Mouse (Mus musculus) hindbrain, embryonic 14.5 days (tissue): ENCODE measurements around the gene Ero1l. TPM values are rescaled to one million over a fixed set of nuclear protein-coding genes. Genes with fewer than 3 reads are reported as not detected.

ENCODE experiments used
- ATAC-seq: fragments of 200-750 bp; cut with Nextera tagmentation; 2 replicates; pipeline ENCODE4 v1.8.0; 2017; ENCODE audit warnings: moderate number of reproducible peaks, mild to moderate bottlenecking, moderate TSS enrichment, moderate library complexity; ENCODE audit not compliant: low FRiP score
- DNase-seq: peaks from one replicate; pipeline ENCODE4 v3.0.0-alpha.2; 2015; ENCODE audit warnings: low spot score
- H3K27ac ChIP-seq: fragments of 300-500 bp; sonication (generic); 2 replicates; pipeline ENCODE4 v1.5.1; 2014; ENCODE audit warnings: mild to moderate bottlenecking, moderate library complexity
- H3K27me3 ChIP-seq: fragments of 300-500 bp; sonication (generic); 2 replicates; pipeline ENCODE4 v1.6.1; 2014; ENCODE audit warnings: mild to moderate bottlenecking, low read length, mixed read lengths; ENCODE audit not compliant: control insufficient read depth, insufficient read depth
- H3K36me3 ChIP-seq: fragments of 300-500 bp; sonication (generic); replicated peaks from 2 replicates; pipeline ENCODE4 v1.6.1; 2014; ENCODE audit not compliant: control insufficient read depth, insufficient read depth
- H3K4me1 ChIP-seq: fragments of 300-500 bp; sonication (generic); replicated peaks from 2 replicates; pipeline ENCODE4 v1.6.1; 2014; ENCODE audit warnings: antibody characterized with exemption, low read length, mixed read lengths; ENCODE audit not compliant: control insufficient read depth, insufficient read depth
- H3K4me2 ChIP-seq: fragments of 300-500 bp; sonication (generic); replicated peaks from 2 replicates; pipeline ENCODE4 v1.6.1; 2014; ENCODE audit warnings: mild to moderate bottlenecking, moderate library complexity
- H3K4me3 ChIP-seq: fragments of 300-500 bp; sonication (generic); replicated peaks from 2 replicates; pipeline ENCODE4 v1.5.1; 2014; ENCODE audit warnings: mild to moderate bottlenecking, low read length
- H3K9ac ChIP-seq: fragments of 300-500 bp; sonication (generic); 2 replicates; pipeline ENCODE4 v1.6.1; 2014
- H3K9me3 ChIP-seq: fragments of 300-500 bp; sonication (generic); 2 replicates; pipeline ENCODE4 v1.6.1; 2016; ENCODE audit warnings: low read length; ENCODE audit not compliant: control insufficient read depth
- WGBS: fragments of 180-500 bp; shearing (Covaris S2); extraction: QIAGEN DNeasy Blood & Tissue Kit; methylation state at CpG from one replicate; pipeline ENCODE4 v1.1.7; 2014; 5-methylcytosine and 5-hydroxymethylcytosine counted together
- polyA plus RNA-seq: library from polyadenylated mRNA; unstranded; fragments of >200 nt; fragmentation: Nextera tagmentation; extraction: Ambion mirVana; gene quantifications from 2 replicates; pipeline ENCODE4 v1.2.1, GENCODE M21; 2014

Gene Ero1l
- polyA plus RNA-seq, 1 experiment from 2014 or later, result 23.2 TPM

- H3K4me1 ChIP-seq, result no peaks in the 10 kb centered on the region
- H3K27me3 ChIP-seq, result no peaks in the 10 kb centered on the region
- no peak overlapping the region for H3K9ac ChIP-seq
- H3K36me3 ChIP-seq, result peaks cover 5% of the 10 kb centered on the region; the same call in 1 of the 2 replicates
- H3K4me2 ChIP-seq, result no peak overlapping the region
- ATAC-seq (no peak), DNase-seq (no peak)
- no peak overlapping the region for H3K4me3 ChIP-seq
- H3K27ac ChIP-seq, result no peak overlapping the region
- H3K9me3 ChIP-seq, result no peaks in the 10 kb centered on the region
- WGBS, result 90% methylated on average over 13 of the region's 13 CpGs
Measured at GRCm38 (mm10) chr14:45309646-45310045, 8.9 kb downstream of the Ero1l start.

GRCm38 (mm10) chr14:45307630-45308328, 10.8 kb downstream of the Ero1l start:
- DNase-seq (no peak), ATAC-seq (no peak)
- Histone ChIP-seq H3K4me2 (no peak overlapping the region), H3K36me3 (peaks cover 16% of the 10 kb centered on the region), H3K4me3 (no peak overlapping the region), H3K9ac (no peak overlapping the region), H3K4me1 (no peaks in the 10 kb centered on the region), H3K27ac (no peak overlapping the region), H3K27me3 (no peaks in the 10 kb centered on the region), H3K9me3 (no peaks in the 10 kb centered on the region)
- 92% methylated on average over 8 of the region's 8 CpGs for WGBS

GRCm38 (mm10) chr14:45305852-45306251, 12.7 kb downstream of the Ero1l start:
- Histone ChIP-seq H3K9ac (no peak overlapping the region), H3K4me2 (no peak overlapping the region), H3K4me3 (no peak overlapping the region), H3K27ac (no peak overlapping the region), H3K36me3 (peaks cover 35% of the 10 kb centered on the region), H3K27me3 (no peaks in the 10 kb centered on the region), H3K9me3 (no peaks in the 10 kb centered on the region), H3K4me1 (no peaks in the 10 kb centered on the region)
- DNase-seq, result no peak
- 97% methylated on average over 5 of the region's 5 CpGs for WGBS
- ATAC-seq, result no peak

- no peak for ATAC-seq
- no peak for DNase-seq
- 54% methylated on average over 4 of the region's 4 CpGs for WGBS
Measured at GRCm38 (mm10) chr14:45304389-45304788, 14.2 kb downstream of the Ero1l start.

GRCm38 (mm10) chr14:45303939-45304338, 14.6 kb downstream of the Ero1l start:
- Histone ChIP-seq H3K9me3 (no peaks in the 10 kb centered on the region), H3K27ac (no peak overlapping the region; the same call in 1 of the 2 replicates), H3K4me2 (no peak overlapping the region), H3K9ac (no peak overlapping the region), H3K27me3 (no peaks in the 10 kb centered on the region), H3K4me1 (no peaks in the 10 kb centered on the region), H3K4me3 (no peak overlapping the region), H3K36me3 (peaks cover 54% of the 10 kb centered on the region)
- DNase-seq (no peak), ATAC-seq (peak; percentile 81; the same call in 1 of the 2 replicates)
- 33% methylated on average over 4 of the region's 4 CpGs for WGBS

More at GRCm38 (mm10) chr14:45304389-45304788, 14.2 kb downstream of the Ero1l start:
- Histone ChIP-seq H3K27me3 (no peaks in the 10 kb centered on the region), H3K9me3 (no peaks in the 10 kb centered on the region), H3K36me3 (peaks cover 49% of the 10 kb centered on the region), H3K9ac (no peak overlapping the region), H3K4me2 (no peak overlapping the region), H3K4me1 (no peaks in the 10 kb centered on the region), H3K27ac (no peak overlapping the region), H3K4me3 (no peak overlapping the region)

- ATAC-seq, result no peak
- Histone ChIP-seq H3K36me3 (peaks cover 43% of the 10 kb centered on the region), H3K27ac (no peak overlapping the region), H3K27me3 (no peaks in the 10 kb centered on the region), H3K4me1 (no peaks in the 10 kb centered on the region), H3K9ac (no peak overlapping the region), H3K4me2 (no peak overlapping the region), H3K4me3 (no peak overlapping the region), H3K9me3 (no peaks in the 10 kb centered on the region)
- no peak for DNase-seq
- 79% methylated on average over 4 of the region's 4 CpGs for WGBS
Measured at GRCm38 (mm10) chr14:45291608-45292007, 27.0 kb downstream of the Ero1l start.

- H3K4me3 ChIP-seq, result no peak overlapping the region
Measured at GRCm38 (mm10) chr14:45282066-45282465, 36.5 kb downstream of the Ero1l start.

GRCm38 (mm10) chr14:45275816-45276215, 42.8 kb downstream of the Ero1l start:
- no peaks in the 10 kb centered on the region for H3K27me3 ChIP-seq
- peaks cover 38% of the 10 kb centered on the region for H3K36me3 ChIP-seq
- DNase-seq, result no peak
- ATAC-seq, result no peak
- H3K4me2 ChIP-seq, result no peak overlapping the region
- no peaks in the 10 kb centered on the region for H3K4me1 ChIP-seq
- H3K9me3 ChIP-seq, result no peaks in the 10 kb centered on the region
- H3K4me3 ChIP-seq, result no peak overlapping the region
- H3K9ac ChIP-seq, result no peak overlapping the region
- H3K27ac ChIP-seq, result no peak overlapping the region
- WGBS, result 94% methylated on average over 6 of the region's 6 CpGs

More at GRCm38 (mm10) chr14:45282066-45282465, 36.5 kb downstream of the Ero1l start:
- ATAC-seq (no peak), DNase-seq (no peak)
- Histone ChIP-seq H3K9me3 (no peaks in the 10 kb centered on the region), H3K4me1 (no peaks in the 10 kb centered on the region), H3K9ac (no peak overlapping the region), H3K27me3 (no peaks in the 10 kb centered on the region), H3K36me3 (peaks cover 46% of the 10 kb centered on the region), H3K27ac (no peak overlapping the region), H3K4me2 (no peak overlapping the region)
- 85% methylated on average over 3 of the region's 3 CpGs for WGBS

GRCm38 (mm10) chr14:45263831-45264592, 54.6 kb downstream of the Ero1l start:
- Histone ChIP-seq H3K27ac (no peak overlapping the region), H3K4me3 (no peak overlapping the region), H3K4me1 (no peaks in the 10 kb centered on the region), H3K9me3 (peaks cover 12% of the 10 kb centered on the region), H3K9ac (no peak overlapping the region), H3K36me3 (peaks cover 40% of the 10 kb centered on the region), H3K4me2 (no peak overlapping the region), H3K27me3 (no peaks in the 10 kb centered on the region)
- ATAC-seq (no peak), DNase-seq (no peak)
- 83% methylated on average over 3 of the region's 3 CpGs for WGBS
